Mouse (Mus musculus) adrenal gland, adult 18-20 months (tissue): ENCODE data around the gene Amdhd2. TPM values are rescaled to one million over a fixed set of nuclear protein-coding genes. Genes with fewer than 3 reads are reported as not detected.
A peak's percentile ranks its signal among the peaks of the same experiment; 100 is the strongest.

Experiments used
- DNase-seq, 2 experiments: peaks; one replicate each; pipeline ENCODE4 v3.0.0; 2021 to 2022; ENCODE audit warnings: low spot score in 2 of 2
- long read RNA-seq, 2 experiments: library from polyadenylated mRNA; stranded (forward); transcript quantifications; one replicate each; pipeline ENCODE4 v2.0.0; 2021
- total RNA-seq, 2 experiments: library from RNA; stranded (reverse); gene quantifications; 1 replicate in 1 of 2; 2 replicates in 1 of 2; pipeline ENCODE4 v1.2.3; 2021

Gene Amdhd2
- 10 to 100 TPM; 23.8 to 29.2 TPM for total RNA-seq
- long read RNA-seq, experiment 1, transcript Amdhd2-201 (11 exons, 1,496 nt): major isoform, 17 of 21 reads
- long read RNA-seq, experiment 1, partial matches to known transcripts: 3 of 21 reads
- long read RNA-seq, experiment 1, other reads (novel, unspliced or antisense): 1 of 21 reads
- long read RNA-seq, experiment 2, transcript Amdhd2-201 (11 exons, 1,496 nt): major isoform, 37 of 44 reads
- long read RNA-seq, experiment 2, partial matches to known transcripts: 3 of 44 reads
- long read RNA-seq, experiment 2, other reads (novel, unspliced or antisense): 4 of 44 reads

DNA sequence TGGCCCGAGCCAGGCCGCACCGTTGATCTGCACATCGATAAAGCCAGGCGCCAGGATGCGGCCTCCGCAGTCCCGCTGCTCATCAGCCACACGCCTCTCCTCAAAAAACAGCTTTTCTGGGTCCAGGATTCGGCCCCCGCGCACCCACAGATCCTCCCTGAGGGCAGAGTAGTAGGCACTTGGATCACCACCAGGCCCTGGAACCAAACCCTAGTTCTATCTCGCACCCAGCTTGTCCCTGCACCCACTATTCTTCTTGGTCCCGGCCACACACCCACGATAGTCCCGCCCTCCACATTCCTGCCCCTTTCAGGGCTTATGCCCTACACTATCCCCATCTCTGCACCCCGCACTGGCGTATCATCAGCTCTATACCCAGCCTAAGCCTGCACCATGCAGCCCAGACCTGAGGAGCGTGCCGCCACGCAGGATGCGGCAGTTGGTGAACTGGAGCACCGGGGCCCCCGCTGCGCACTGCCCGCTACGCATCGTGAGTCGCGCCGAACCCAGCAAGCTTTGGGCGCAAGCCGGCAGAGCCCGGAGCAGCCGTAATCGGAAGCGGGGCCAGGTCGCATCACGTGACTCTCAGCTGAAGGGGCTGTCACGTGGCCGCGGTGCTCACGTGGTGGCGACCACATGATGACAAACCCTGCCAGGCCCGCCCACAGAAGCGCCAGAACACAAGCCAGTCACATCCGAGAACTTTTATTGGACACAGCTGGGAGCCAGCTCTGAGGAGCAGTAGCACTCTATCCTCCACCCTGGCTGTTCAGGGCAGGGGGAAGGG is at the start of gene Amdhd2:
Amdhd2 (minus strand) TSS at position 591 of the 787 bp plus-strand sequence.
- DNase-seq: peak; percentile 95 to 96

- no peak for DNase-seq
These were observed 49.6 kb upstream of the Amdhd2 start for GRCm38 (mm10) chr17:24213186-24213585.

GRCm38 (mm10) chr17:24212441-24213018 is 49.0 kb upstream of the Amdhd2 start:
- DNase-seq: no peak

GRCm38 (mm10) chr17:24211631-24212440 is 48.3 kb upstream of the Amdhd2 start:
- peak; percentile 44 to 48 for DNase-seq

GRCm38 (mm10) chr17:24210591-24210990 is 47.0 kb upstream of the Amdhd2 start:
- DNase-seq: no peak

- DNase-seq: no peak
These were observed 46.3 kb upstream of the Amdhd2 start for GRCm38 (mm10) chr17:24209916-24210240.

DNA sequence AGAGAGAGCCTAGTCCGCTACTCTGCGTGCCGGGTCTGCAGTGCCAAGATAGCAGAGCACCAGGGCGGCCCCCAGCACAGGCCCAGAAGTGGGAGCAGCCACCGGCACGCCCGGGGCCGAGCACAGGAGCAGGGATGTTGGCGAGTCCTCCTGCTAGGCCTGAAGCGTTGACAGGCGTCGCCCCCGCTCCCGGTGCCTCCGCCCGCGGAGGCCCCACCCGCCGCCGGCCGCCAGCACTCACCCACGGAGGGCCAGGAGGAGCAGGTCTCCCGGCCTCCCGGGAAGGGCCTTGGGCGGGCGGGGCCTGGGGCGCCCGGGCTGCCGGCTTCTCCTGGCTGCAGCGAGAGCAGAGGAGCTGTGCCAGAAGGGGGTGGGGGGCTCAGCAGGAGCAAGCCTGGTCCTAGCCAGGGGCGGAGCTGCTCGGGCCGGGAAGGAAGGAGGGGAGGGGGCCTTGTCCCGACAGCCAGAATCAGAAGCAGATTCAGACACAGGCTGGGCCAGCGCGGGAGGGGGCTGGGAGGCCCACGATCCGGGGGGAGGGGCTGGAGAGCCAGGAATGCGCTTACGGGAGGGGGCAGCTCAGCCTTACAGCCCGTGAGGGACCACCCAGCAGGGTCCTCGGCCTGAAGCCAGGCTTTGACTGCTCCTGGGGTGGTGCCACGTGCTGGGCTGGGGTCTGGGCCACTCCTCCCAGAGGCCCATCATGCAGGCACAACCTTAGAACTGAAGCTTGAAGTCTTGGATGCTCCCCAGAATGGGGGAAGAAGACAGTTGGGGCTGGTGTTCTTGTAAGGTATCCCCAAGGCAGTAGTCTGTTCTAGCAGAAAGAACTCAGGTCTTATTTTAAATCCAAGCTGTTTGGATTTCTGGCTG is 45.7 kb upstream of the Amdhd2 start, which contains the start of gene Ntn3:
Ntn3 (minus strand) TSS at position 489 of the 873 bp plus-strand sequence.
- DNase-seq: peak; percentile 46 to 48

GRCm38 (mm10) chr17:24208641-24209042 is 45.1 kb upstream of the Amdhd2 start:
- DNase-seq: peak; percentile 22 to 34

DNA sequence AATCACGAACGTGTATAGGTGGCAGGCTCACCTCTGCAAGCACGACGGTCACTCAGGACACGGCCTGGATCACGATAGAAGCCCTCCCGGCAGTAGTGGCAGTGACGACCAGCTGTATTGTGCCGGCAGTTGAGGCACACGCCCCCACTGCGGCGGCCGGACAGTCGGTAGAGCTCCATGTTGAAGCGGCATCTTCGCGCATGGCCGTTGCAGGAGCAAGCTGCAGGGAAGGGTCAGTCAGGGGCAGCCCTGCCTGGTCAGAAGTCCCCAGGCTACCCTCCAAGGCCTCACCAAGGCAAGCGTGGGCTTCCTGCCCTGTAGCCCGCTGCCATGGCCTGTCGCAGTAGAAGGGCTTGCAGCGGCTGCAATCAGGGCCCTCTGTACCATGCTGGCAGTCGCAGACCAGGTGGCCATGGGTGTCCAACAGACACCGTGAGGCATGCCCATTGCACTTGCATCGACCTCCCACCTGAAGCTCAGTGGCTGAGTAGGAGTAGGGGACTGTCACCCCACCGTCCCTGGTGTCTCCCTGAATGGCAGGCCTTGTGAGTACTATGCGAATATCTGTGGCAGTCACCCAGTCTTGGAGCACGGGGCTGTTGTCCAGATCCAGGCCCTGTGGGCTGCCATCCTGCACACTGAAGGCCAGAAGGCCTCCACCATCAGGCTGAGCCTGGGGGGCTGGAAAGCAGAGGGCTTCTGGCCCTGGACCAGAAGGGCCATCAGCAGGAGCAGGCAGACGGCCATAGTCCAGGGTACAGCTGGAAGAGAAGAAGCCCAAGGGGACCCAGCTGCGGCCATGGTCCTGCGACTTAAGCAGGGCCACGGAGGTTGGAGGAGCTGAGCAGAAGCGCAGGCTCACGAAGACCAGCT is 44.4 kb upstream of the Amdhd2 start:
- no peak for DNase-seq

GRCm38 (mm10) chr17:24206451-24207351 is 43.1 kb upstream of the Amdhd2 start:
- DNase-seq: peak; percentile 60 to 64

DNA sequence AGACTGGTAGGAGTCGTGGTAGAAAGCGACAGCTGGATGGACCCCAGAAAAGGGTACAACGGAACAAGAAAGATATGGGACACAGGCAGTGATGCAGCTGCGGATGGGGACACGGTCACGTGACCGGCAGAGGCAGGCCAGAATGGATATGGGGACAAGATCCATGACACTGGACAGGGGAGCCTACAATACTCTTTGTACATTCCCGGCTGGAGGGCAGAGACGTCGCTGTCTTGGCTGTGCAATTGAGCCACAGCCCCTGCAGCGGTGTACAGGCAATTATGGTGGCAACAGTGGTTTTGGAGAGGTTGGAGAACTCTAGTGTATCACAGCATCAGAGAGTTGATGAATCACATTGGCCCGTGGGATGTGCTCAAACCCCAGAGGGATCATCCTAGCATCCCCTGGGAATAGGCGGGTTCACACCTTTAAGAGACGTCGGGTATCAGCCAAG is 42.4 kb upstream of the Amdhd2 start:
- peak in 1 of 2 experiments; percentile 60 for DNase-seq

- DNase-seq: peak; percentile 93 to 95
These were observed 41.8 kb upstream of the Amdhd2 start, which contains the start of gene Tbc1d24 for GRCm38 (mm10) chr17:24205284-24205888. TSS of gene Tbc1d24 (minus strand) at chr17:24205562.

- peak in 1 of 2 experiments; percentile 31 for DNase-seq
These were observed 41.3 kb upstream of the Amdhd2 start for GRCm38 (mm10) chr17:24204846-24205245.

GRCm38 (mm10) chr17:24203611-24204534 is 40.3 kb upstream of the Amdhd2 start:
- no peak for DNase-seq

GRCm38 (mm10) chr17:24203068-24203467 is 39.5 kb upstream of the Amdhd2 start:
- DNase-seq: no peak

DNA sequence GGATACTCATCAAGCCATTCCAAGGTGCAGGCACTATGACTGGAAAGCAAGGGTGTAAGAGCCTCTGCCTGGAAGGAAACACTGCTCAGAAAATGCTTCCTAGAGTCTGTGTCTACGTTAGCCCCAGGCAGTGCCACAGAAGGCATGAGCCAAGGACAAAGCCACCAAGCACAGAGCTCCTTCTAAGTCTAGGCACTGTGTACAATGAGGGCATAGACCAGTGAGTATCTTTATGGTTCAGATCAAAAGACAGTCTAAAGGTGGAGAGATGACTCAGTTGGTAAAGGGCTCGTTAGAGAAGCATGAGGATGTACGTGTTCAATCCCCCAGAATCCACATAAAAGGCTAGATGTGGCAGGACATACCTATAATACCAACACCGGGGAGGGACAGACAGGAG is 37.5 kb upstream of the Amdhd2 start:
- no peak for DNase-seq
